Mouse (Mus musculus) thymus, postnatal 10 days (tissue): ENCODE data around the gene Zswim8.

Experiments used
- DNase-seq, 2 experiments: peaks; one replicate each; pipeline ENCODE4 v3.0.0; 2021; ENCODE audit warnings: low spot score in 2 of 2

Zswim8 gene

GRCm38 (mm10) chr14:20733041-20733951 lies 25.9 kb downstream of the Zswim8 start:
- DNase-seq = no peak

- DNase-seq = peak; percentile 68 to 69
Measured at GRCm38 (mm10) chr14:20733952-20734774, 26.8 kb downstream of the Zswim8 start, which contains the start of gene Ndst2. TSS of gene Ndst2 (minus strand) at chr14:20734562.

- no peak for DNase-seq
Measured at GRCm38 (mm10) chr14:20735052-20735451, 27.7 kb downstream of the Zswim8 start.

- no peak for DNase-seq
Measured at GRCm38 (mm10) chr14:20735892-20736390, 28.6 kb downstream of the Zswim8 start.

DNA sequence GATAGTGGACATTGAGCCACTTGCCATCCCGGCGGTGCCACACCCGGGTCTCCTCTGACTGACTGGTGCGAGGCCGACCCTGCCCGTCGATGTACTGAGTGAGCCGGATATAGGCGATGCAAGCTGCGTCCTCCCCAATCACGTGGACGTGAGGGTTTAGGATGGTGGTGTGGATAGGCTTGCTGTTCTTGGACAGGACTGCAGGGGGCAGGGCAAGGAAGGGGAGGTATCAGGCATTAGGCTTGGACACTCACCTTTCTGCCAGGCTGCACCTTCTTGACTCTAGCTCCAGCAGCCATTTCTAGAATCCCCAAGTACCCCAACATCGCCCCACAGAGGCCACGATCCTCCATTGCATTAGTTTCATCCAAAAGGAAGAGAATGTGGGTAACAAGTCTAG lies 30.0 kb downstream of the Zswim8 start:
- DNase-seq = peak; percentile 12 to 19

- DNase-seq = no peak
Measured at GRCm38 (mm10) chr14:20738511-20738910, 31.2 kb downstream of the Zswim8 start.

DNA sequence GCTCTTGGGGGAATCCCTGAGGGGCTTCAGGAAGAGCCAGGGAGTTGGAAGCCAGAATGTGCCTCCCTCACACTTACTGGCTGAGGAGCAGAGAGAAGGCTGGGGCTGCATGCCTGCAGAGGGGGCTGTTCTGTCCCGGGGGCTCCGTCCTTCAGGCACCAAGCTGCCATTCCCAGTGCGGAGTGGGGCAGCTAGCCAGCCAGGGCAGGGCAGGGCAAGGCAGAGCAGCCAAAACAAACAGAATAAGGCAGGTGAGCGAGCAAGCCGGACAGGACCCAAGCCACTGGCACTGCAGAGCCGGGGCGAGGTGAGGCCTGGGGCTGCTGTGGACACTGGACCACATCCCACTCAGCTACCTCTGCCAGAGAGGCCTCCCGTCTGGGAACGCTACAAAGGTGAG lies 33.9 kb downstream of the Zswim8 start:
- DNase-seq = no peak

- DNase-seq = no peak
Measured at GRCm38 (mm10) chr14:20743614-20744013, 36.3 kb downstream of the Zswim8 start.

GRCm38 (mm10) chr14:20746935-20747334 lies 39.6 kb downstream of the Zswim8 start:
- DNase-seq = no peak

DNA sequence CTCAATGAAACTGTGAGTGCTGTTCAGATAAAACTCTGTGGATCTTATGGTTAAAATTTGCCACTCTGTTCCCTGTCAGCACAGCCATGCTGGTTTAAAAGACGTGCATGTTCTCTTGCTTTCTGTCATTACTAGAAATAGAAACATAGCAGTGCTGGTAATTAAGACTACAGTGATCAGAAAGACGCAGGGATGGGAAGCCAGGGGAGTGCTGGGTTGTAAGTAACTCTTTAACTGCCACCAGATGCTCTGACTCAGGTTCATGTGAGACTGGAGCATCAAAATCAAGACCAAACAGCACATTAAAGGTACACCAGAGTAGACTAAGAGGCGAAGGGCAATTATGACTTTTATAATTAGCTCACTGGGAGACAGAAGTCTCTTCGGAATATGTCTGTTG lies 41.0 kb downstream of the Zswim8 start:
- no peak for DNase-seq

GRCm38 (mm10) chr14:20749494-20750051 lies 42.2 kb downstream of the Zswim8 start:
- DNase-seq = no peak

GRCm38 (mm10) chr14:20750503-20750902 lies 43.2 kb downstream of the Zswim8 start:
- DNase-seq = no peak

DNA sequence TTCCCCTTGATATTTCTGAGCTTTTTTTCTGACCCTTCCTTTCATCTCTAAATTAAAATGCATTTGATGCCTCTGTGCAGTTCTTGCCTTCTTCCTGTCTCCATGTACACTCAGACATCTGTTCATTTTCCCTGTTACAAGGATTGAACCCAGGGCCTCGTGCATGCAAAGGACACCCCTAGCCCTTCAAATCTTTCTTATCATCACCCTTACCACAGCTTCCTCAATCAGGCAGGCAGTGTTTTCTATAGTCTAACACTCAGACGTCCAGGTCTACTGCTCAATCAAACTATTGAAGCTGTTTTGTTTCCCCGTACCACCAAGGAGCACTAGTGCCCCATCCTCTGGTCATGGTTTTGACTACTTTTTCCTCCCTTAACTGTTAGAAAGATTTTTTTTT lies 46.4 kb downstream of the Zswim8 start:
- no peak for DNase-seq

DNA sequence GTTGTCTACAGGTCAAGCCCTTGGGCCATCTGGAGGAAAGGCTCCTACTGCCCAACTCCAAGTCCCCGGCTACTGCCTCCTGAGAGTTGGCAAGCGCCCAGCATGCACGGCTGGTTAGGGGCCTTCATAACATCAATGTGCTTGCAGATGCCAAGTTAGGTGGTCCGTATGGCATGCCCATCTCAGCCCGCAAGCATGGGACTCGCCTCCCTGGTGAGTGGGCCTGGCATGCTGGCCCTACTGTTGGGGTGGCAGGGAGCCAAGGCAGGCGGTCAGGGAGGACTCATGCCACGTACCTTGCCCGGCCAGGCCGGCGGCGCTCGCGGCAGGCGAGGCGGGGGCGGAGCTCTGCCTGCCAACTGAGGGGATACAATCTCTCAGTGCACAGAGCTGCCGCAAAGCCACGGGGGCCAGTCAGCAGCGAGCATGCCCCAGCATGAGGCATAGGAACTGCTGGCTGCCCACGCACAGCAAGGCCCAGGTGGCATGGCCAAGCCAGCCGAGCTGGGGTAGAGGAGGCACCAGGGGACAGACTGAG lies 50.1 kb downstream of the Zswim8 start:
- no peak for DNase-seq

DNA sequence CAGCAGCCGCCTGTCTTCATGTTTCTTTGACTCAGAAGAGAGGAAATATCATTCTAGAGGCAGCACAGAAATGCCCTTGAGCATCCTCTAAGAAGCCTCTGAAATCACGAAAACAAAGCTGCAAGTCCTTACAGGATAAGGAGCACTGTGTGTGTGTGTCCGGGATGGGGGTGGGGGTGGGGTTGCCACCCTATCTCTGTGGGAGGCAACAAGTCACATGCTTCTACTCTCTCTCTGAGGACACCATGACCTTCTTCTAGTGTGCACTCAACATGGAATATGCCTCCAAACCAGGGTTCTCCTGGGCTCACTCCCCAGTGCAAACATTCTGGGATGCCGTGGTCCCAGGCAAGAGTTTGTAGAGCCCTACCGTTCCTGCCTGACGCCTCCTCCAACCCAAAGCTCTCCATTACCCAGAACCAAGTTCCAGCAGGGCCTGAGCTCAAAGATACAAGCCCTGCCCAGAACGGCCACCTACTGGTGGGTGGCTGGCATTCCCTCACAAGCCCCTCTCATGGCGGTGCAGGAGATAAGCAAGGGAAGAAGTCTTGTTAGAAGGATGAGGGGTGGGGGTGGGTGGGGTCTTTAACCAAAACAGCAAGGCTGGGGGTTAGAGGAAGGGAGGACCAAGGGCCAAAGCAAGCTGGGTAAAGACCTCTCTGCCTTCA lies 51.5 kb downstream of the Zswim8 start:
- no peak for DNase-seq

DNA sequence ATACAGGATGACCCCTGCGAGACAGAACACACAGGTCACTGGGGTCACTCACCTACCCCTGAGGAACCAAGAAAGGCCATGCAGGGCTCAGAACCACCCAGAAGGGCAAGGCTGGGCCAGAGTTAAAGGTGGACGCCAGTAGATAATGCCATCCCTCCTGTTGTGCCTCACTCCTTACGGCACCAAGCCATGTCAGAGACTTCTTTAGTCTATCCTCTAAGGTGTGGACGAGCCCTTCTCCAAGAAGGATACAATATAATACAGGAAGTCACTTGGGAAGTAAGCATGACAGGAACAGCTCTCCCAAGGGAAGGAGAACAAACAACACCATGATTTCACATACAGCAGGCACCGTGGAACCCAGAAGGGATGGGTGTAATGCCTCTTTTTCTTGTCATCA lies 57.6 kb downstream of the Zswim8 start:
- no peak for DNase-seq

DNA sequence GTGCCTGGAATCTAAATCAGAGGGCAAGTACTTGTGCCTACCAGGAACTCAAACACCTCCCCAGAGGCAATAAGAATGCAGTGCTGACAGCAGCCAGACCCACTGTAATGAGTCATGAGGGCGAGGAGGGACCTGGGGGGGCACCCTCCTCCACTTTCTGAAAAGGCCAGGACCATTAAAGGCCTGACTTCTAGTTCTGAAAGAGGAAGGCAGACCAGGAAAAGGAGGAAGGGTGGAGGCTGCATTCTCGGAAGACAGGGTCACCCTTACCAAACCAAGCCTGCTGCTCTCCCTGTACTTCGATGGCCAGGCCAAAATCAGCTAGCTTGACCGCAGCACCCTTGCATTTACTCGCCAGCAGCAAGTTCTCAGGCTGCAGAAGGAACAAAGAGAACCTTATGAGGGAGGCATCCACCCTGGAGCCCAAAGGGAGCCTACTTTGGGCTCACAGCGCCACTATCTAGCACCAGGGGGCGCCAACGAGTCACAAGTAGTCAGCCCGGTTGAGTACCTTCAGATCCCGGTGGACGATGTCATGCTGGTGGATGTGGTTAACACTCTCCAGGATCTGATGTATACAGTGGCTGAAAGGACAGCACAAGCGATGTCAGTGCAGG lies 58.4 kb downstream of the Zswim8 start:
- DNase-seq = peak; percentile 63 to 90

GRCm38 (mm10) chr14:20767936-20768335 lies 60.6 kb downstream of the Zswim8 start:
- no peak for DNase-seq

DNA sequence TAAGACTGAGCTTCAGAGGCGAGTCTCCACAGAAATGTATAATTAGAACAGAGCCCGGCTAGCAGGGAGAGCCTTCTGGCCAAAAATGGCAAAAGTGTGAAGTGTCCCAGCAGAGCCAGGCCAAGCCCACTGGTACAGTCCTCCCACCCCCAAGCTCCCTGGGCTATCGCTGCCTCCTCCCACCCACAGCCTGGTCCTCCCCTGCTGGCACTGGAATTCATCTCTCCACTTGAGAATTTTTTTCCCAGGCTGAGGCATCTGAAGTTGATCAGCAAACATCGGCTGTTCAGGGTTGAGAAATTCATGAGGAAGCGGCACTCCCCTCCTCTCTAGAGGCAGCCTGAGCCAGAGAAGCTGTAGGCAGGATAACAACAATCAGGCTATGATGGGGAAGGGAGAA lies 61.2 kb downstream of the Zswim8 start:
- no peak for DNase-seq

DNA sequence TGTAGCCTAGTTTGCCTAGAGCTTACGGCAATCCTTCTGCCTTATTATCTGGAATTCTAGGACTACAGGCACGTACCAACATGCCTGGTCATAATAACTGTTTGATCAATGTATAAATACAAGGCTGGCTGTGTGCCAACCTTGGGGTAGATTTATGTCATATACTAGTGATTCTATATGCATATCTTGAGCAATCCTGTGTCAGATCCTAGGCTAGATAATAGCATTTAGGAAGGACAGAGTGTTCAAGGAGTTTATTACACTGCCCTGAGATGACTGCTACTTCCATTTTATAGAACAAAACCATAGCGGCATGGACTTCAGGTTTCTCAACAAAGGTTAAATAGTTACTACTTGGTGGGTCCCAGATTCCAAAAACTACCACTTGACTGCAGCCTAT lies 64.6 kb downstream of the Zswim8 start:
- no peak for DNase-seq

GRCm38 (mm10) chr14:20772808-20773207 lies 65.5 kb downstream of the Zswim8 start:
- DNase-seq = no peak
